Mouse (Mus musculus) granulocyte monocyte progenitor cell, adult 5-6 weeks (primary cell): ENCODE measurements around the gene Cd164. TPM values are rescaled to one million over a fixed set of nuclear protein-coding genes. Genes with fewer than 3 reads are reported as not detected.

Experiments
- ATAC-seq: replicated peaks from 2 replicates; pipeline ENCODE4 v1.8.0; 2016; ENCODE audit warnings: mild to moderate bottlenecking, moderate TSS enrichment, inconsistent platforms; ENCODE audit not compliant: poor library complexity, severe bottlenecking
- total RNA-seq, 2 experiments: library from RNA; stranded (forward) in 1 of 2; stranded (reverse) in 1 of 2; fragments of 200-712, 200-1000 nt in 1 of 2; fragments of >200 nt in 1 of 2; fragmentation: Nextera tagmentation in 1 of 2; gene quantifications; 2 replicates each; pipeline ENCODE4 v1.2.3; 2014 to 2017

The Cd164 gene
- total RNA-seq, 2 experiments from 2014 or later = 140 to 206 TPM

DNA sequence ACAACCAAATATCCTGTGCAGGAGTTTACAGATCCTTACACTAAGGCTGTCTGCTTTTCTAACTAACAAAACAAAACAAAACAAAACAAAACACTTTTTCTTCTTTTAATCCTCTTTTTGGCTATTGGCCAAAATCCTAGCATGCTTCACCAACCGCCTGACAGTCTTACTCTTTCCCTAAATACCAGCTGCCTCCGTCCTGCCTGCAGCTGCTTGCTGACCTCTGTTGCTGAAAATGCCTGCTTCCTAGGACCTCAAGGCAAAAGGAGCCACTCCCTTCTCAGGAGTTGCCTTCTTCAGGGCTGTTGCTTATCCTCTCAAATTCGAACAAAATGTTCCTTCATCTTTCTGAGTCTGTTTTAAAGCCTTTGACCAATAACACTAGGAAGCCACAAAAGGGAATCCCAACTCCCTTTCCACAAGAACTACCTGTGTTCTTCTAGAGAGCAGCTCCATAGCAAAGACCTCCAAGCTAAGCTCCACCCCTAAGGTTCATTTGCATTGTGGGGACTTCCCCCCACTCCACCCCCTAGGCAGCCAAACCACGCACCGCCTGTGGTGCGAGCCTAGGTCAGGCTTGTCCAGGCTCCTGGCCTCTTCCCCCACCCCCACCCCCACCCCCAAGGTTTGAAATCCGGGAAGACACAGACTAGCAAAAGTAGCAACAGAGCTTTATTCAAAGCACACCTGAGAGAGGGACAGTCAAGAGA, 25.4 kb downstream of the Cd164 start:
- ATAC-seq = peak; percentile 77

DNA sequence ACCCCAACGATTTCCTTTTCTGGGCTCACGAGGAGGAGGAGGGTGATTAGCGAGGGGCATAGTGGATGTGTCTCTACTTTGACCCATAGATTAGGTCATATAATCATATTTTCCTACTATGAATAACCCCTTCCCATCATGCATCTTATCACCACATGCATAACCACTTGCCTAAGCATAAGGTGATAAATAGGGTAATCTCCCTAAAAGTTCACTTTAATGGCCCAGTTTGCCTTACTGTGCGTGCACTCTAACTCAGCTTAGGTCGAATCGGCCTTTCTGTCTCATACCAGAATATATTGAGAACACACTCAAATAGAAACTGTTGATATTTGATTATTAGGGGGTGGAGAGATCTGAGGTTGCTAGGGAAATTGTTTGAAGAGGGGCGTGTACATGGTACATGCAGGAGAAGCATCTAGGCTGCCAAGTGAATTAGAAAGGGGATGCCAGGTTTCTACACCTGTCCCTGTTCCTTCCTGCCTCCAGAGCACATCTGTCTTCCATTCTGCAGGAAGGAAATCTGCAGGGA, 26.1 kb downstream of the Cd164 start:
- no peak for ATAC-seq

DNA sequence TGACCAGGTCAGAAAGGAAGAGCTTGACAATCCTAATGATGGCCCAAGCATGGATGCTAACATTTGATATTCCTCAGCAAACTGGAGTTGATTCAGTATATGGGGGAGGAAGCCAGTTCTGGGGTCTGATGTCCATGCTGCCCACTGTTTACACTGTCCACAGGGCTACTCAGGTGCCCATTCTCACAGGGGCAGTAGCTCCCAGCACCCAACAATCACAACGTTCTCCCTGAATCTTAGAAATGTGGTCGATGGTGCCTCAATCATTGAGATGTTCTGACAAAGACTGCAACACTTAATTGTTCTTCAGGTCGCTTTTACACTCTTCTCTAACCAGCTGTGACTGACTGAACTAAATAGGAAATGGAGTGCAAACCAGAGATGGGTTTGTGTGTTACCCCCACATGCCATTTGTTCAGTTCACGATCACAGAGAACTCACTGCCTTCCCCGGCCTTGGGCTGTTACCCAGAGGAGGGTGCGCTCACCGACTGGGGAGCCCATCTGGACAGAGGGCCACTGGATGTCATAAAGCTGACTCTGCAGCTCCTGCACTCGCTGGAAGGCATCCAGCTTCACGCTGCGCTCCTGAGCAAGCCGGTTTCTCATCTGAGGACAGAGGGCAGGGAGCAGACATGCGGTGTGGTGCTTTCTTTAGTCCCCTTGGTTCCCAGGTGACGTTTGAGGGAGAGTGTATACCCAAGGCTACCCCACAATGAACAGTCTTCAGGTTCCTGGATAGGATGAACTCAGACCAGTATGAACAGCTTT, 27.4 kb downstream of the Cd164 start:
- no peak for ATAC-seq

DNA sequence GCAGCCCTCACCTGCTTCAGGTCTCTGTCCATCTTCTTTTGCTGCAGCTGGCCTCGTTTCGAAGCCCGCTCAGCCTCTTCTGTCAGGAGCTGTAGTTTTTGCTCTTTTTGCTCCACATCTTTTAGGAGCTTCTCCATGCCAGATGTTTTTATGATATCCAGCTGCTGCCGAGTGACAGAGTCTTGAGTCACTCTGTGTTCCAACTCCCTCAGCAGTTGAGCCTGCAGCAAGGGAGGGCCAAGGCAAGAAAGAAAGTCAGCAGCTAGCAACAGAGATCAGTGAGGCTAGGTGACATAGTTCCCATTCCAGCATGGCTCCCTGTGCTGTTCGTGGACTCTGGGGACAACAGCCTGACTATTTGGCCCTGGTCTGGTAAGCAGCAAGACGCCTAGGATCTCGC, 31.5 kb downstream of the Cd164 start:
- no peak for ATAC-seq

- peak; percentile 84 for ATAC-seq
Measured at GRCm38 (mm10) chr10:41552319-41552718, 33.1 kb downstream of the Cd164 start.

DNA sequence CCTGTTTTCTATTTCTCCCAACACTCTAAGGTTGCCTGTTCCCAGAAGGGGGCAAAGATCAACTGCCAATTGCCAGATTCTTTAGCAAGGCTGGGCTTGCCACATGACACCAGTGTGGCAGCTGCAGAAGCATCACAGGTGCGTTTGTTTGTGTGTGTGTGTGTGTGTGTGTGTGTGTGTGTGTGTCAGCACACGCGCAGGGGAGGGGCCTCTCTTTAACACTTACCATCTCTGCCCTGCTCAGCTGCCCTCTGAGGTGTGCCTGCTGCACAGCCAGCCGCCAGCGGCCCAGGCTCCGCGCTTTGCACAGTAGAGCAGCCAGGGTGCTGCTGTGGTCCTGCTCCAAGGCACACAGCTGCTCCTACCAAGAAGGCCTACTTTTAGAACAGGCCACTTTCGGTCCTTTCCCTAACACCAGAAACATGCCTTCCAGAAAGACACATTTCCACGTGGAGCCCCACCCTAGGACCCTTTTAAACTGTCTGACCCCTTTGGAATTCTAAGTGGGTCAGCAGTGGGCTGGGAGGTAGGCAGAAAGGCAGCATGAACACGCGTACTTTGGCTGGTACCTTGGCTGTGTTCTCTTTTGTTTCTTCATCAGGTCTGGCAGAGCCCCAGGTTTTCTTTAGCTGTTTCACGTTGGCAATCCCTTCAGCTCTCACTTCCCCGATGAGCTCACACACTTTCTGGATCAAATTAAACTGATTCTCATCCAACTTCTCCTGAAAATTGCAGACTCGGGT, 33.8 kb downstream of the Cd164 start:
- peak; percentile 35; the same call in 1 of the 2 replicates for ATAC-seq

DNA sequence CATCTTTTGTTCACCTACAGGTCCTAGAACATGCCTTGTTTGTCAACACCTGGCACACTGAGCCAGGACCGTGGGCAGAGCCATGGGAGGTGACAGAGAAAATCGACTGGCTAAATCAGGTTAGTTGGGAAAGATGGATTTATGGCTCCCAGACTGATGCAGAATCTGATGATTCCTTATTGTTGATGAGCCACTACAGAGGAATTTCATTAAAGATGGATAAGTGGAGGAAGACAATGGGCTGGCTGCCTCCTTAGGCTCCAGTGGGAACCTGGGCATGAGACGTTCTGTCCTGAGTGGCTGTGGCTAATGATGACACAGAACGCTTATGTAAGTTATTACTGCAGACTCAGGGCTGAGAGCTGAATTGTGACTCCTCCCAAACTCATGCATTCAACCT, 34.5 kb downstream of the Cd164 start:
- no peak for ATAC-seq

DNA sequence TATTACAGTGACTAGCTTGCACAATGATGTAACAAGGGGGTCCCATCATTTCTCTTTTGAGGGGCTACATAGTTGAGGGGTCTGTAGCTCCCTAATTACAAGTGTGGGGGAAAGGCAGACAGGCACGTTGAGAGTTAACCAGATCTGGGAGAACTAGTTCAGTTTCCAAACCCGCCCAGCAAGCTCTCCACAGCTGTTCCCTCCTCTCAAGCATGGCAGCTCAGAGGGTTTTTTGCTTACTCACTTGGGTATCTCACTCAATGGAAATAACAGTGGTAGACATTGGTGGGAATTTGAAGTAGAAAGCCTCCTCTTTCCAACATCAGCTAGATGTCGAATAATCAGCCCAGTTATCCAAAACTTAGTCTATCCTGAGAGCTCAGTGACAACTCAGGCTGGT, 35.9 kb downstream of the Cd164 start:
- no peak for ATAC-seq

DNA sequence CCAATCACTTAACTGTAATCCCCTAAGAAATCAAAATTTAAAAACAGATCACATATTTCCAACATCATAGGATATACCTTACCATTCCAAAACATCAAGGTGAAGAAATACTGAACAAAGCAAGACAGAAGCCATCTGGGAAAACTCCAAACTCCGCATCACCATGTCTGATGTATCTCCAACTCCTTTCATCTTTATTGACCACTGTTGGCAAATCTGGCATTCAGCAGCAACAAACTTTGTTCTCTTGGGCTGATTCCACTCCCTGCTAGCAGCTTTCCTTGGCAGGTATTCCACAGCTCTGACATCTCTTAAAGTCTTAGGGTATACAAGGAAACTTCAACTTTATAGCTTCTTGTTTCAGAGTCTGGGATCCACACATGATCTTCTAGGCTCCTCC, 39.2 kb downstream of the Cd164 start:
- no peak for ATAC-seq

- no peak for ATAC-seq
Measured at GRCm38 (mm10) chr10:41561701-41562395, 42.6 kb downstream of the Cd164 start.

DNA sequence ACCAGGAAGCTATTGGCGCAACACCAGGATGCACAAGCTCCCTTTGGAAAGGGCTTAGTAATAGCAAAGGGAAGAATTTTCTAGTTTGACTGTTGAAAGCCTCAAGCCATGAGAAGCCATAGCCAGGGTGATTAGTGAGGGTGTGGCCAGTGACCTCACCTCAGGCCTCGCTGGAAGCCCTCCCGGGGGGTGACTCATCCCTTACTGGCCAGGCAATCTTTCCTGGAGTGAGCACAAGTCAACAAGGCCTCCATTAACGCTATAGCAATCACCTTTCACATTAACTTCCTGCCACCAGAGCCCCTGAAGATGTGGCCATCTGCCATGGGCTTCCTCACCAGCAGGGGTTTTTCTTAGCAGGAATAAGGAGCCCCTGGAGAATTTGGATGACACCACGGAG, 45.9 kb downstream of the Cd164 start:
- peak; percentile 67 for ATAC-seq

DNA sequence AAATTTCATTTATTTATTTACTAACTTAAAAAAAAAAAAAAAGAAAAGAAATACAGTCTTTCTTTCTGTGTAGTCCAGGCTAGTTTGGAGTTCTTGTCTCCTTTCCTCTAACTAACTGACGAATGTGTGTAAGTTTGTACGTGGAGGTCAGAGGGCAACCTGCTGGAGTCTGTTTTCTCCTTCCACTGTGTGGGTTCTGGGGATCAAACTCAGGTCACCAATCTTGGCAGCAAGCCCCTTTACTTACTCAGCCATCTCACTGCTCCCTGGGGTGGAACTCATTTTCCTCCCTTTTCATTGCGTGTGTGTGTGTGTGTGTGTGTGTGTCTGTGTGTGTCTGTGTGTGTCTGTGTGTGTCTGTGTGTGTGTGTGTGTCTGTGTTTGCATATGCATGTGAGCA, 49.1 kb downstream of the Cd164 start:
- ATAC-seq = no peak

DNA sequence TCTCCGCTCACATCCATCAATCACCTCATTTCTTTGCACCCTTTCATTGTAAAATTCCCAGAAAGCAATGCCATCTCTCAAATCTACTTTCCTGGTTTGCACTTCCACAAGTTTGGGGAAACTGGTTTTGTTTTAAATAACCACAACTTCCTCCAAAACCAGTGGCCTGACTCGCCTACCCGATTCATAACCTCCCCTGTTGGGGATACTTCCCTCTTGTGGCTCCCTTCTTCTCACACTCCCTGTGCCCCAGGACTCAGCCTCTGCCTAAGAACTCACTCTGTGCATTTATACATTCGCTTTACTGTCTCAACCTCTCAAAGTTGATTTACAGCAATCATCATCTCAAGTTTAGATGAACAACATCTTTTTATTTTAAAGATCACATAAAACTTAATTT, 51.9 kb downstream of the Cd164 start:
- ATAC-seq = peak; percentile 72

- no peak for ATAC-seq
Measured at GRCm38 (mm10) chr10:41572274-41572673, 53.1 kb downstream of the Cd164 start.

DNA sequence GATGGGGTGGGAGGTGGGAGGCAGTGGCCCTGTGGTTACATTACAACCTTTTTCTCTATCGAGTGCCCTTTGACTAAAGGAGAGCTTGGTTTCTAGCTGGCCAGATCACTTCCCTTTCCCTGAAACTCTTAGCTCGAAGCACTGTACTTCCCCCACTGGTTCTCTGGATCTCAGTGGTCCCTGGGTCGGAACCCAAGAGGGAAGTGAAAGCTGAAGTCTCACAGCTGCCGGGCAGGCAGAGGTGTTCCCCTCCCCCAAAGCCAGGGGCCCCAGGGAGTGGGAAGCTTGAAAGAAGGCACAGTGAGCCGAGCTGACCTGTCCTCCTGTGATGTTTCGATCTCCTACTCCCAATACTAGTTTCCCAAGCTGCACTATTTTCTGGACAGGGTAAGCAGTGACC, 54.0 kb downstream of the Cd164 start:
- ATAC-seq = peak; percentile 88

DNA sequence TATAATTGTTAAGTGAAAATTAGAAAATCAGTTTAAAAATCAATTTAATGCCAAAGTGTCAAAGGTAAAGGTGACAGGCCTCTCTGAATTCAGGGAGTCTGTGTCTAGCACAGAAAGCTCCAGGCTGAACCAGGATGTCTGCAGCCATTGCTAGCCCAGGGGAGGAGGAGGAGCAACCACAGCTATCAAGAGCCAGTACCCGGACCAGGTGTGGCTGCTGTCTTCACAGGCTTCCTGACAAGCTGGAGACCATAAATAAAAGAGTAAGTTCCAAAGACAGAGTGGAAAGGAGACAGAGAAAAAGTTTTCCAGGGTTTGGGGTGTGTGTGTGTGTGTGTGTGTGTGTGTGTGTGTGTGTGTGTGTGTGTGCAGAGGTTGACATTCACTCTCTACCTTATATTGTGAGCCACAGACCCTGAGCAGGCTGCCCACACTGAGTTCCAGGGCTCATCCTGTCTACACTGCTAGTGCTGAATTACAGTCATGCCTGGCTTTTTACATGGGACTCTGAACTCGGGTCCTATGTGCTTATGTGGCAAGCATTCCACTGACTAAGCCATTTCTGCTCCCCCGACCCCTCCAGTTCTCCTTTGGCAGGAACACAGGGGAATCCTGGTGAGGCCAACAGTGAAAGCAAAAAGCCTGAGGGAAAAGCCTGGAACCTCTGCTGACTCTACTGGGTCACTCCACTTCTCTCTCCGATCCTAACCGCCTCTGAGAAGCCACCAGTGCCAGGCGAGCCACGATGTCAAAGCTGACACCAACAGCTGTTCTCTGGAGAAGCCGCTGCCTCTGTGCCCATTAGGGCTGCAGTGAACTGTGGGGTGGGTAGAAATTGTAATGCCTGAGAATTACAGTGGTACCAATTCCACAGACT, 56.5 kb downstream of the Cd164 start:
- ATAC-seq = no peak

DNA sequence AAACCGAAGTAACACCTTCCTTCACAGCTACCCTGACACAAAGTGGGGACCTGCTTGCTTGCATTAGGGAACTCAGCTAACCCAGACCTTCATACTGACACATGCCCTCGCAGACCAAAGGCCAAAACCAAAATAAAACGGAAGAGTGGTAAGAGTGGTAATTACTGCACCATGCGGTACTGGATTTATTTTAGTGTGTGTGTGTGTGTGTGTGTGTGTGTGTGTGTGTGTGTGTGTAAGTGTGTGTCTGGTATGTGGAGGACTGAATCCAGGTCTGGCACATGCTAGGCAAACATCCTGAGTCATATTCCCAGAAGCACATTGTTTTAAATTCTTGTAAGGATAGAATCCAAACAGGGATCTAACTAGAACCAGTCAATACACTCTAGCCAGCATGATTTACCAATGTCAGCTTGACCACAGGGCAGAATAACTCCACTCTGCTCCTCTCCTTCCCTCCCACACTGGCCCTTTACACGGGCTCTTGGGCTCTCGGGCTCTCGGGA, 57.2 kb downstream of the Cd164 start:
- no peak for ATAC-seq

DNA sequence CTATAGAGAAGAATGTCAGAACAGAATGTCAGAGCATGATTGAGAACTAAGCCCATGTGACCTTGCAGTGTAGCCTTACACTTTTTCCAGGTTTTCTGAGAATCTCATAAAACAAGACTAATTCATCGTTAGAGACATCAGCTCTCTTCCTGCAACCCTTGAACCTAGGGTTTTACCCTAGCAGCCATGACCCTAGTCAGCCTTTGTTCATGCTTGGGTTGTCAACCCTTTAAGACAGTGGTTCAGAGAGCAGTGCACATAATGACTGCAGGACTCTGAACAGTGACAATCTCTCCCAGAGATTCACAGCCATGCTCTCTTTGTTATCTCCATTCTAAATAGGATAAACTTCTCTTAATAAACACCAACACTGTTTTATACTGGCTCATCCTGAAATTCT, 59.3 kb downstream of the Cd164 start:
- ATAC-seq = no peak

DNA sequence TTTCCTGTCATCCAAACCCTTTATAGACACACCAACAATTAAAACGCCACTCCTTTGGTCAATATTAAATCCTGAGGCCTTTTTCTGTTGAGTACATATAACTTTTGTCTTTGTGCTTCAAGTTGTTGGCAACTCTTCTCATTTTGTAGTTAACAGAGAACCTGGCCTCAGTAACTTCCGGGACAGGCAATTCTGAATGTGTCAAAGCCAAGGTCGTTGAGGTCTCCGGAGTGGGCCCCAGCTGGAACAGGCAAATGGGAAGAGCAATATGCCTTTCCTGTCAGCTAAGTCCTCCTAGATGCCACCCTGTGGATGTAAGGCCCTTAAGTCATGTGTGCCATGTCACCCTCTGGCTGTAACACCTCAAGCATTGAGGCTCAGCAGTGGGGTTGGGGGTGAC, 61.2 kb downstream of the Cd164 start:
- no peak for ATAC-seq
